Mouse (Mus musculus) limb, embryonic 13.5 days (tissue): ENCODE results near the gene Cenpp. TPM values are rescaled to one million over a fixed set of nuclear protein-coding genes. Genes with fewer than 3 reads are reported as not detected.
A peak's percentile ranks its signal among the peaks of the same experiment; 100 is the strongest.

Source experiments
- ATAC-seq: fragments of 200-750 bp; cut with Nextera tagmentation; 2 replicates; pipeline ENCODE4 v1.8.0; 2017; ENCODE audit warnings: low read depth, moderate number of reproducible peaks, moderate TSS enrichment; ENCODE audit not compliant: low FRiP score
- H3K27ac ChIP-seq: fragments of 300-500 bp; sonication (generic); 2 replicates; pipeline ENCODE4 v1.5.1; 2015; ENCODE audit warnings: inconsistent platforms, mild to moderate bottlenecking, moderate library complexity
- H3K27me3 ChIP-seq: fragments of 300-500 bp; sonication (generic); 2 replicates; pipeline ENCODE4 v1.6.1; 2015; ENCODE audit warnings: mild to moderate bottlenecking, inconsistent platforms
- H3K36me3 ChIP-seq: fragments of 300-500 bp; sonication (generic); 2 replicates; pipeline ENCODE4 v1.6.1; 2015; ENCODE audit warnings: inconsistent platforms, mild to moderate bottlenecking, moderate library complexity
- H3K4me1 ChIP-seq: fragments of 300-500 bp; sonication (generic); 2 replicates; pipeline ENCODE4 v1.6.1; 2015; ENCODE audit warnings: inconsistent platforms
- H3K4me2 ChIP-seq: fragments of 300-500 bp; sonication (generic); replicated peaks from 2 replicates; pipeline ENCODE4 v1.6.1; 2015; ENCODE audit warnings: inconsistent platforms, mild to moderate bottlenecking, moderate library complexity
- H3K4me3 ChIP-seq: fragments of 300-500 bp; sonication (generic); 2 replicates; pipeline ENCODE4 v1.5.1; 2015; ENCODE audit warnings: moderate library complexity, mild to moderate bottlenecking, inconsistent platforms
- H3K9ac ChIP-seq: fragments of 300-500 bp; sonication (generic); 2 replicates; pipeline ENCODE4 v1.6.1; 2015; ENCODE audit warnings: mild to moderate bottlenecking, inconsistent platforms
- H3K9me3 ChIP-seq: fragments of 300-500 bp; sonication (generic); 2 replicates; pipeline ENCODE4 v1.6.1; 2016; ENCODE audit warnings: inconsistent platforms
- WGBS: fragments of 180-500 bp; shearing (Covaris S2); methylation state at CpG from one replicate; pipeline ENCODE4 v1.1.7; 2015; 5-methylcytosine and 5-hydroxymethylcytosine counted together
- polyA plus RNA-seq: library from polyadenylated mRNA; unstranded; fragments of >200 nt; fragmentation: Nextera tagmentation; extraction: Ambion mirVana; gene quantifications from 2 replicates; pipeline ENCODE4 v1.2.1, GENCODE M21; 2015

The Cenpp gene
- polyA plus RNA-seq, 1 experiment from 2014 or later, result 24.3 TPM

DNA sequence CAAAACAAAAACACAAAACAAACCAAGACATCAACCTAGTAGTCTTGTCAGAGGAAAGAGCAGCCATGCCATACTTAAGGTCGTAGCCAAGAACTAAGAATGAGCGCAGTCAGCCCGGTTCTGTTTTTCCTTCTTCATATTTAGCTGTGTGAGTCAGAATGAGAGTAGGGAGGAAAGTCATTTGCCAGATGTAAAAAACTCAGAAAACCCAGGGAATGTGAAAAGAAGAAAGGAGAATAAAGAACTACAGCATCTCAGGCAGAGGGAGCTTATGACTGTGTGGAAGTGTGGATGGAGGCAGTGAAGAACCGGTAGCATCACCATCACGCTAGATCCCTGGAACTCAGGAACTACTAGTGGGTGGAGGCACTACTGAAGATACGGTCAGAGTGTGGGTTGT is 66.5 kb downstream of the Cenpp start:
- ATAC-seq, result no peak
- Histone ChIP-seq H3K4me2 (no peak overlapping the region), H3K27me3 (no peaks in the 10 kb centered on the region), H3K4me3 (no peak overlapping the region), H3K4me1 (peaks cover 18% of the 10 kb centered on the region), H3K9me3 (no peaks in the 10 kb centered on the region), H3K27ac (no peak overlapping the region), H3K9ac (no peak overlapping the region), H3K36me3 (no peaks in the 10 kb centered on the region)
- 90% methylated on average over 6 of the region's 6 CpGs for WGBS

- Histone ChIP-seq H3K4me2 (no peak overlapping the region), H3K27me3 (no peaks in the 10 kb centered on the region), H3K36me3 (no peaks in the 10 kb centered on the region), H3K4me1 (peaks cover 20% of the 10 kb centered on the region), H3K27ac (peak overlapping the region; percentile 53; the same call in 1 of the 2 replicates), H3K9ac (no peak overlapping the region), H3K9me3 (no peaks in the 10 kb centered on the region), H3K4me3 (no peak overlapping the region)
- WGBS, result 60% methylated on average over 8 of the region's 8 CpGs
- ATAC-seq, result no peak
Measured at GRCm38 (mm10) chr13:49584307-49585005, 68.1 kb downstream of the Cenpp start.

- peak overlapping the region; percentile 53; the same call in 1 of the 2 replicates for H3K27ac ChIP-seq
- H3K4me2 ChIP-seq, result no peak overlapping the region
- no peak overlapping the region for H3K9ac ChIP-seq
- no peak for ATAC-seq
- no peak overlapping the region for H3K4me3 ChIP-seq
- no peaks in the 10 kb centered on the region for H3K36me3 ChIP-seq
- H3K9me3 ChIP-seq, result no peaks in the 10 kb centered on the region
- H3K4me1 ChIP-seq, result peaks cover 20% of the 10 kb centered on the region
- H3K27me3 ChIP-seq, result no peaks in the 10 kb centered on the region
Measured at GRCm38 (mm10) chr13:49583859-49584258, 68.7 kb downstream of the Cenpp start.

GRCm38 (mm10) chr13:49581541-49582530 is 70.7 kb downstream of the Cenpp start, which contains the start of gene Omd:
Omd (plus strand) TSS chr13:49582462.
- no peaks in the 10 kb centered on the region for H3K36me3 ChIP-seq
- peak within 1 kb of the TSS; percentile 38 for H3K4me2 ChIP-seq
- no peaks in the 10 kb centered on the region for H3K27me3 ChIP-seq
- no peak within 1 kb of the TSS for H3K4me3 ChIP-seq
- no peaks in the 10 kb centered on the region for H3K9me3 ChIP-seq
- 13% methylated on average over 8 of the region's 8 CpGs for WGBS
- H3K9ac ChIP-seq, result no peak within 1 kb of the TSS
- peak; percentile 79 for ATAC-seq
- H3K27ac ChIP-seq, result peak within 1 kb of the TSS; percentile 92
- H3K4me1 ChIP-seq, result peaks cover 22% of the 10 kb centered on the region

DNA sequence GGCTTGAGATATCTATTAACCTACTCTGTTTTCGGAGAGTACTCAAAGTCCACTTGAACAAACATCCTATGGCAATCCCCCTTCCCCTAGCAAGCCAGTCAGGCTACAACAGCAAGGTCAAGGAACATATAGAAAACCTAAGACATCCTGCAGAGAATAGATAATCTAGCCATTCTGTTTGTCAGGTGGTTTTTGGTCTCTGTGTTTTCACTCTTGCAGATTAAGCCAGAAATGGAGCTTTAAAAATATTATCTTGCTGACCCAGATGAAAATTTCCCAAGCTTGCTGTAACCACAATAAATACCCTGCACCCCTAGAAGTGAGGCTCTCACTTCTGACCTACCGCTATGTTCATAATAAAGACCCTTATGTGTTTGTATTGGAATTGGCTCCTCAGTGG is 81.2 kb downstream of the Cenpp start:
- H3K36me3 ChIP-seq, result no peaks in the 10 kb centered on the region
- 76% methylated on average over 2 of the region's 2 CpGs for WGBS
- H3K4me2 ChIP-seq, result no peak overlapping the region
- no peaks in the 10 kb centered on the region for H3K27me3 ChIP-seq
- ATAC-seq, result no peak
- H3K9ac ChIP-seq, result no peak overlapping the region
- no peaks in the 10 kb centered on the region for H3K4me1 ChIP-seq
- peak overlapping the region; percentile 22; the same call in 1 of the 2 replicates for H3K27ac ChIP-seq
- H3K9me3 ChIP-seq, result no peaks in the 10 kb centered on the region
- H3K4me3 ChIP-seq, result no peak overlapping the region

DNA sequence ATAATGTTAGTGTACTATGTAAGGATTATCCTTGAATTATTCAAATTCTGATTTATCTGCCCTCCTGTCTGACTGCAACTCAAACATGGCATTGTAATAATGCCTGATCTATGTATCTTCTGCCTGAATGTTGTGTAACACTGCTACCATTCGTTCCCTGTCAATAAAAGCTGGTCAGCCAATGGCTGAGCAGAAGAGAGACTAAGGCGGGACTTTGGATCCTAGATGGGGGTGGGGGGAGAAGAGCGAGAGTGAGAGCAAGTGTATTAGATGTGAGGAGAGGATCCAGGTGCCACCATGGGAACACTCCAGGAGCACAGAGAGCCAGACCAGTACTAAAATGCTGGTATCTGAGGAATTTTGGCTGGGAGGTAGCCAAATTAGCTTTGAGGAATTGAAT is 82.2 kb downstream of the Cenpp start:
- WGBS, result 67% methylated on average over 3 of the region's 3 CpGs
- no peak overlapping the region for H3K27ac ChIP-seq
- H3K27me3 ChIP-seq, result no peaks in the 10 kb centered on the region
- no peak overlapping the region for H3K9ac ChIP-seq
- no peak overlapping the region for H3K4me2 ChIP-seq
- H3K4me3 ChIP-seq, result no peak overlapping the region
- H3K36me3 ChIP-seq, result no peaks in the 10 kb centered on the region
- H3K9me3 ChIP-seq, result no peaks in the 10 kb centered on the region
- H3K4me1 ChIP-seq, result no peaks in the 10 kb centered on the region
- no peak for ATAC-seq

DNA sequence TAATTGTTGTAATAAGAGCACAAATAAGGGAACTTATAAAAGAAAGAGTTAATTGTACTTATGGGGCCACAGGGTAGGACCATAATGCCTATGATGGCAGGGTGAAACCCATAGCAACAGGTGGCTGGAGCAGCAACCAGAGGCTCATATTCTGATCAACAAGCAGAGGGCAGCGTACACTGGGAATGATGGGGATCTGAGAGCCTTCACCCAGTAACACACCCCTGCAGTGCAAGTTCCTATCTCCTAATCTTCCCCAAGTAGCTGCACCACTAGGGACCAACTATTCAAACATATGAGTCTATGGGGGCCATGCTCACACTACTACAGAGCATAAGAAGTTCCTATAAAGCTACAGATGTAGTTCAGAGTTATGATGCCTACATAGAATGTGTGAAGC is 88.2 kb downstream of the Cenpp start:
- Histone ChIP-seq H3K9me3 (no peaks in the 10 kb centered on the region), H3K36me3 (no peaks in the 10 kb centered on the region), H3K4me1 (no peaks in the 10 kb centered on the region), H3K27me3 (no peaks in the 10 kb centered on the region), H3K27ac (no peak overlapping the region), H3K9ac (no peak overlapping the region), H3K4me3 (no peak overlapping the region), H3K4me2 (no peak overlapping the region)
- no peak for ATAC-seq
- 77% methylated on average over 1 of the region's 1 CpGs for WGBS

DNA sequence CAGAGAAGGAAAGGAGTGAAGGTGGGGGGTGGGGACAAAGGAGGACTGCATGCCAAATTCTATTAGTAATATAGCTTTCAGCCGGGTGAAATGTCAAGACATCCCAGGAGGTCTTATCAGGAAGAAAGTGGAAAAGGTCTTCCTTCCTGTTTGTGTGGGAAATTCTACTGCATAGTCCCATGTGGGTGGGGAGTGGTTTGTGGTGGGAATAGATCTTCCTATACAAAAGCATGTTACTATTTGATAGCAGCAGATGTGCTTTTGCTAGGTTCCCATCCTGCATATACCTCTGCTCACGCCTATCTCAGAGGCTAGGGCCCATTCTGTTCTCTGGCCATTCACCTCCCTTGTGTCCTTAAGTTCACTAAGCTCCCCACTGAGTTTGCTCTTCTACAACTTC is 91.7 kb downstream of the Cenpp start:
- Histone ChIP-seq H3K27ac (no peak overlapping the region), H3K4me1 (no peaks in the 10 kb centered on the region), H3K4me2 (no peak overlapping the region), H3K9ac (no peak overlapping the region), H3K4me3 (no peak overlapping the region), H3K36me3 (no peaks in the 10 kb centered on the region), H3K27me3 (no peaks in the 10 kb centered on the region), H3K9me3 (no peaks in the 10 kb centered on the region)
- 59% methylated on average over 2 of the region's 2 CpGs for WGBS
- ATAC-seq, result no peak

GRCm38 (mm10) chr13:49559185-49559584 is 93.4 kb downstream of the Cenpp start:
- Histone ChIP-seq H3K4me1 (no peaks in the 10 kb centered on the region), H3K9ac (no peak overlapping the region), H3K27me3 (no peaks in the 10 kb centered on the region), H3K4me3 (no peak overlapping the region), H3K36me3 (no peaks in the 10 kb centered on the region), H3K27ac (no peak overlapping the region), H3K4me2 (no peak overlapping the region), H3K9me3 (no peaks in the 10 kb centered on the region)
- no peak for ATAC-seq
- 44% methylated on average over 2 of the region's 2 CpGs for WGBS

GRCm38 (mm10) chr13:49556924-49557323 is 95.7 kb downstream of the Cenpp start:
- H3K27me3 ChIP-seq, result no peaks in the 10 kb centered on the region
- H3K4me3 ChIP-seq, result no peak overlapping the region
- no peak overlapping the region for H3K4me2 ChIP-seq
- H3K27ac ChIP-seq, result no peak overlapping the region
- H3K36me3 ChIP-seq, result no peaks in the 10 kb centered on the region
- H3K9me3 ChIP-seq, result no peaks in the 10 kb centered on the region
- WGBS, result 67% methylated on average over 1 of the region's 1 CpGs
- no peak overlapping the region for H3K9ac ChIP-seq
- ATAC-seq, result no peak
- no peaks in the 10 kb centered on the region for H3K4me1 ChIP-seq

DNA sequence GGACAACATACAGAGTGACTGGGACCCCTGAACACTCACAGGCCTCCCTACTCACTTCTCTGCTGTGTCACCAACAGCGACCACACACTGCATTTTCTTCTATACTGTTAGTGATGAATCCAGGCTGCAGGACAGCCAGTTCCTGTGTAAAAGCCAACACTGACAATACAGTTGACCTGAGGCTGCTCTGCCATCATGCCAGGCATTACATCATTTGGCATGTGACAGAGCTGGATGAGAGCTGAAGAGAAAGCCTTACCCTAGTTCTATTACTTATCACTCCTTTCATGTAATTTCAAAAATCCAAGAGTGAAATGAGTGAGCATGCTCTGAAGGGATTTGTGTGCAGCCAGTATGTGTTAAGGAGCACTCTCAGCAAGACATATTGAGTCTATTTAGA is 96.4 kb downstream of the Cenpp start:
- no peak overlapping the region for H3K27ac ChIP-seq
- H3K36me3 ChIP-seq, result no peaks in the 10 kb centered on the region
- H3K4me1 ChIP-seq, result no peaks in the 10 kb centered on the region
- no peaks in the 10 kb centered on the region for H3K9me3 ChIP-seq
- 83% methylated on average over 1 of the region's 1 CpGs for WGBS
- no peaks in the 10 kb centered on the region for H3K27me3 ChIP-seq
- no peak overlapping the region for H3K4me2 ChIP-seq
- no peak overlapping the region for H3K9ac ChIP-seq
- no peak overlapping the region for H3K4me3 ChIP-seq
- no peak for ATAC-seq

GRCm38 (mm10) chr13:49554519-49554918 is 98.1 kb downstream of the Cenpp start:
- Histone ChIP-seq H3K36me3 (no peaks in the 10 kb centered on the region), H3K4me1 (no peaks in the 10 kb centered on the region), H3K4me2 (no peak overlapping the region), H3K9ac (no peak overlapping the region), H3K27me3 (no peaks in the 10 kb centered on the region), H3K27ac (no peak overlapping the region), H3K9me3 (no peaks in the 10 kb centered on the region), H3K4me3 (no peak overlapping the region)
- 83% methylated on average over 5 of the region's 5 CpGs for WGBS
- no peak for ATAC-seq
